Mouse (Mus musculus): ENCODE results near the gene Kcnh7. TPM values are rescaled to one million over a fixed set of nuclear protein-coding genes. Genes with fewer than 3 reads are reported as not detected.

The Kcnh7 gene
- total RNA-seq (2021), result not detected
- long read RNA-seq, experiment 1, result 0 reads
- long read RNA-seq, experiment 2, result 0 reads

GRCm38 (mm10) chr2:63183563-63184545 lies at the start of gene Kcnh7:
Gene Kcnh7, minus strand, starts transcription at chr2:63184287.
- DNase-seq (ENCODE audit: low spot score in 2 of 2), result no peak

- DNase-seq (ENCODE audit: low spot score in 2 of 2), result no peak
Measured at GRCm38 (mm10) chr2:63207435-63207834, 23.3 kb upstream of the Kcnh7 start.

GRCm38 (mm10) chr2:63186014-63186413 lies 1.9 kb upstream of the Kcnh7 start:
- no peak for DNase-seq (ENCODE audit: low spot score in 2 of 2)

- no peak for DNase-seq (ENCODE audit: low spot score in 2 of 2)
Measured at GRCm38 (mm10) chr2:63184551-63185430, 704 bp upstream of the Kcnh7 start.

GRCm38 (mm10) chr2:63153701-63154100 lies 30.4 kb downstream of the Kcnh7 start:
- DNase-seq (ENCODE audit: low spot score in 2 of 2), result no peak

GRCm38 (mm10) chr2:63127762-63128516 lies 56.1 kb downstream of the Kcnh7 start:
- no peak for DNase-seq (ENCODE audit: low spot score in 2 of 2)

GRCm38 (mm10) chr2:63120316-63120715 lies 63.8 kb downstream of the Kcnh7 start:
- no peak for DNase-seq (ENCODE audit: low spot score in 2 of 2)

GRCm38 (mm10) chr2:63117209-63118193 lies 66.6 kb downstream of the Kcnh7 start:
- no peak for DNase-seq (ENCODE audit: low spot score in 2 of 2)

GRCm38 (mm10) chr2:63105971-63106370 lies 78.1 kb downstream of the Kcnh7 start:
- no peak for DNase-seq (ENCODE audit: low spot score in 2 of 2)

GRCm38 (mm10) chr2:63099676-63100075 lies 84.4 kb downstream of the Kcnh7 start:
- DNase-seq (ENCODE audit: low spot score in 2 of 2), result no peak

- DNase-seq (ENCODE audit: low spot score in 2 of 2), result no peak
Measured at GRCm38 (mm10) chr2:63091775-63092174, 92.3 kb downstream of the Kcnh7 start.

GRCm38 (mm10) chr2:63090447-63090846 lies 93.6 kb downstream of the Kcnh7 start:
- DNase-seq (ENCODE audit: low spot score in 2 of 2), result no peak

GRCm38 (mm10) chr2:63058386-63058785 lies 125.7 kb downstream of the Kcnh7 start:
- DNase-seq (ENCODE audit: low spot score in 2 of 2), result no peak

GRCm38 (mm10) chr2:63049884-63050283 lies 134.2 kb downstream of the Kcnh7 start:
- no peak for DNase-seq (ENCODE audit: low spot score in 2 of 2)

GRCm38 (mm10) chr2:63039718-63040117 lies 144.4 kb downstream of the Kcnh7 start:
- no peak for DNase-seq (ENCODE audit: low spot score in 2 of 2)

- no peak for DNase-seq (ENCODE audit: low spot score in 2 of 2)
Measured at GRCm38 (mm10) chr2:63014909-63015308, 169.2 kb downstream of the Kcnh7 start.

- no peak for DNase-seq (ENCODE audit: low spot score in 2 of 2)
Measured at GRCm38 (mm10) chr2:63009141-63009540, 174.9 kb downstream of the Kcnh7 start.

GRCm38 (mm10) chr2:63002784-63003183 lies 181.3 kb downstream of the Kcnh7 start:
- DNase-seq (ENCODE audit: low spot score in 2 of 2), result no peak

- no peak for DNase-seq (ENCODE audit: low spot score in 2 of 2)
Measured at GRCm38 (mm10) chr2:62997692-62998091, 186.4 kb downstream of the Kcnh7 start.

- DNase-seq (ENCODE audit: low spot score in 2 of 2), result no peak
Measured at GRCm38 (mm10) chr2:62988616-62989015, 195.5 kb downstream of the Kcnh7 start.
